Mouse (Mus musculus) telencephalon, adult 2 months (tissue): ENCODE measurements around the gene Gm49342.
A peak's percentile ranks its signal among the peaks of the same experiment; 100 is the strongest.

Experiments
- DNase-seq: peaks from one replicate; pipeline ENCODE4 v3.0.0-alpha.2; 2011; ENCODE audit warnings: low read depth, low spot score

The Gm49342 gene

GRCm38 (mm10) chr14:50981207-50981606, 36.9 kb downstream of the Gm49342 start:
- no peak for DNase-seq

DNA sequence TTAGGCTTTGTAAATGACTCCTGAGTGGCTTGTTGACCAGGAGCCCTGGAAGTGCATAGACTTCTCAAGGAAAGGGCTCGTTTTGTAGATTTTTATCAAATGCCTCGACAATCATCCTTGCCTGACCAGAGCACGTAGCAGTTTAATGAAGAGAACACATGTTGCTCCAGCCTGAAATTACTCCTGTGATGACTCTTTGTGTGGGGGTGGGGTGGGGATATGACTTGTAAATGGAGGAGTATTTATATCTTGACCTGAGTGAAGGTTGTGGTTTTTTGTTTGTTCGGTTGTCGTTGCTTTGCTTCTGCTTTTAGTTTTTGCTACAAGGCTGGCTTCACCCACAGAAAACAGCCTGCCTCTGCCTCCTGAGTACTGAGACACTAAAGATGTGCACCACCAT, 37.5 kb downstream of the Gm49342 start:
- DNase-seq, result no peak

GRCm38 (mm10) chr14:50987668-50988067, 43.4 kb downstream of the Gm49342 start:
- DNase-seq, result no peak

DNA sequence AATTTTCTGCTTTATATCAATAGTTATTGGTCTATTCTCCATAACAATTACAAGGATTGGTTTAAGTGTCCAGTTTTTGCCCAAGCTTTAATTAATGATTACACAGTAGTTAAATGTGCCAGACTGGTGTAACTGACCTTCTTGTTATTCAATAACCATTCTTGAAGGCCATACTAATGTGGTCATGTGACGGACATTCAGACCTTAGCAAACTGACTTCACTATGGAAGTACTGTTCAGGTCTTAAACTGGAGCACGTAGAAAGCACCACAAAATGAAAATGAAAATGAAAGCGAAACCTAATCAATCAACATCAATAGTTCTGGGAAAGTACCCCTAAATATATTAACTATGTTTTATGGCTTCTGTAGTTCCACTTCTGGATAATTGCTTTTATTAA, 46.7 kb downstream of the Gm49342 start:
- DNase-seq, result no peak

- no peak for DNase-seq
Measured at GRCm38 (mm10) chr14:50997088-50997487, 52.8 kb downstream of the Gm49342 start.

DNA sequence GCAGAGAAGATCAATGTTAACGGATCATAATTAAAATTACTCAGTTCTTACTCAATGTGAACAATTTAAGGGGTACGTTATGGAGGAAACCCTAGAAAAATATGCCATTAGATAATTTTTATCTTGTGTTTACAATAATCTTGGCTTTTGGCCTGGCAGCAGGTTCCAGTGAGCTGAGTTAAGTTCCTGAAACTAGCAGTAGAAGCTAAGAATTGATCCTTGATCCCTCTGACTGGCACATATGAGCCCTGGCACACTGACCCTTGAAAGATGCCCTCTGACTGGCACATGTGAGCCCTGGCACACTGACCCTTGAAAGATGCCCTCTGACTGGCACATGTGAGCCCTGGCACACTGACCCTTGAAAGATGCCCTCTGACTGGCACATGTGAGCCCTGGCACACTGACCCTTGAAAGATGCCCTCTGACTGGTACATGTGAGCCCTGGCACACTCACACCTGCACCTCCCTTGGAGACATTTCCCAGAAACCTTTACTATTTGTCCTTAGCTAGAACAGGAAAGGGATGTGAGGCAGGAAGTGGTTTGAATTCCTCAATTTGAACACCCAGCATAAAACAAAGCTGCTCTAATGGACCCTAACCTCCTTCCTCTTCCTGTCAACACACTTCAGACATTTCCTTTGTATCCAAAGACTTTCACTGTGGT, 53.8 kb downstream of the Gm49342 start:
- no peak for DNase-seq

GRCm38 (mm10) chr14:51007152-51007801, 63.0 kb downstream of the Gm49342 start, which contains the start of gene Rnase10:
Gene Rnase10, plus strand, starts transcription at chr14:51007751.
- DNase-seq, result no peak

DNA sequence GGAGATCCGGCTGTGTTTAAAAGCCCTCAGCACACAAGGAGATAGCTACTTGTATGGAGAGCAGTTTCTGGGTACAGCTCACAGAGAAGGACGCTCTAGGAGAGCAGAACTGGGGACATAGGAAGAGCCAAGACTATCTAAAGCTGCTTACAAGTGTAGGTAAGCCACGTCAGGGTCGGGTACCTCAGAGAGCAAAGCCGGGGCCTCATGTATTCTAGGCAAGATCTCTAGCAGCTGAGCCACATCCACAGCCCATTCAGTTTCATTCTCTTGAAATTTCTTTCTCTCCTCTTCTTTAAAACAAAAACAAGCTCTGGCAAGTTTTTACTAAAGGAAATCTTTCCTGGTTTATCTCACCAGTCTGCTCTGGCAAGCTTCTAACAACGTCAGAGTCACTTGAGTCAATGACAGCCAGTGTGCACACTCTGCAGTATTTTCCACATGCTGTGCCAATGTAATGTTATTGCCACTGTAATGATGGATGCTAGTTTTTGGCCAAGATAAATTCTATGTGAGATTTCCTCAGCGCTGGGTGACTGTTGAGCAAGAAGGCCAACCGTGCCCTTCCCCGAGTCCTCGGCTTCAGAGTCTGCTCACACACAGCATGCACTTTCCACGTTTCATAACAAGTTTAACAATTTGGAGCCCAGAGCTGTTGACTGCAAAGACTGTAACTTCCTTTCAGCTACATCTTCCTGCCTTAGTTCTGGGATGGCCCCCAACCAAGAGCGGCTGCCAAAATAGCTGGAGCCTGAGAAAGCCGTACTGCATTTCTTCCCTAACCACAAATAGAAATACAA, 63.8 kb downstream of the Gm49342 start:
- DNase-seq, result peak; percentile 62

DNA sequence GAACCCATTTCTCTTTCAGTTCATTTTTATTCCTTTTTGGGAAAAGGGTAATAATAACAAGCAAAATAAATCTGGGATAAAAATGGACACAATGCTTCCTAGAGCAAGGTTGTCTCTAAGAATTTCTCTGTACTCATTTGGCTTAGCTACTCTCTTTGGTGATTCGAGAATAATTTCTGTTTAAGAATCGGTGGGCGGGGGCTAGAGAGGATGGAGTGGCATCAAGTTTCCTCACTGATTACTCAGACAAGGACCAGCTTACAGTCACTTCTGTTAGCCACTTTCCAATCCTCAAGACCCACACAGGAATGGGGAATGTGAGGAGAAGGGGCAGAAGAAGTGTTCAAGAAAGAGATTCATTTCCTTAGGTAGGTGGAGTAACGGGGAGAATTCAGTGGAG, 64.5 kb downstream of the Gm49342 start:
- no peak for DNase-seq

DNA sequence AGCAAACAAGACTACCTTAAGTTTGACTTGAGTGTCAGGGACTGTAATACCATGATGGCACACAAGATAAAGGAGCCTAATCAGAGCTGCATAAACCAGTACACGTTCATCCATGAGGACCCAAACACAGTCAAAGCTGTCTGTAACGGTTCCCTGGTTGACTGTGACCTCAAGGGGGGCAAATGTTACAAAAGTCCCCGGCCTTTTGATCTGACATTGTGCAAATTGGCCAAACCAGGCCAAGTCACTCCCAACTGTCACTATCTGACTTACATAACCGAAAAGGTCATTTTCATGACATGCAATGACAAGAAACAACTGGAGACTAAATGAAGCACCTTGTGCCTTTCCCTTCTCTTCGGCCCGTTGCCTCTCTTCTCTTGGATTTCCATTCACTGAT, 65.3 kb downstream of the Gm49342 start:
- DNase-seq, result no peak
